12 mouse cellular contexts compared by ENCODE assay signal in the genomic region with DNA sequence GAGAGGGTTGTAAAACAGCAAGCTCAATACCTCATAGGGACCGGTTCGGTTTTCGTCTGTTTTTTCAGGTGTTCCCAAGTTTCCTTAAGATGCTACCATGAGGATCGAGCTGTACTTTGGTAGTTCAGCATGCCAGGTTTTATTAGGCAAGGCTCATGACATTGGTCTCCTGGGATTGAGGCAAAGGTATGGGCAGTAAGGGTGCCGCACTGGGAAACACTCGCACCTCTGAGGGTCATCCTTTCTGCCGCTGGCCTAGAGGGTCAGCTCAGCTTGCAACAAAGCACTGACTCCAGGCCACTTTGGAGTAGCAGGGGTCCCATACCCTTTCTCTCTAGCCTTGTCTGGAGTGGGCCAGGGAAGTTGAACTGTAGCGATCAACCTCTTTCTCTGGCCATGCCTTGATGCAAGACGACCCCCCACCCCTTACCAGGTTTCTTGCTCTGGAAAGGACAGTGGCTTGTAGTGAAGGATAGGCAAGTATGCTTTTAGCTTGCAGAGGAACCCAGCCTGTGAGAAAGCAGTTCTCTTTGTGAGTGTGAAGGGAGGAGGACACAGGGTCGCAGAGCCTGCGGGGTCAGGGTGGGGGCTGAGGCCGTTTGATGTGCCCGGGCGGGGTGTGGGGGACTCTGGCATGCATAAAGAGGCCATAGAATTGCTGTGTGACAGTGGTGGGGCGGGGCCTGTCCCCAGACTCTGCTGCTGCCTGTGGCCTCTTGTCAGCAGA. TPM values are rescaled to one million over a fixed set of nuclear protein-coding genes. Genes with fewer than 3 reads are reported as not detected.
DNase-seq lines count a peak whose midpoint lies in the region; ATAC-seq lines count a peak whose summit lies in the region.
"Had no signal": no experiment of that assay in that cellular context is flagged by ENCODE, and none has a peak within 500 bp of the region (broad histone marks: within the 10 kb centered on the region; RNA-seq: fewer than 3 reads in every experiment).

No protein-coding gene starts in this region.

- 4% methylated on average over 15 of the region's 15 CpGs for WGBS in hindbrain, embryonic 10.5 days
- WGBS in hindbrain, embryonic 16.5 days = 20% methylated on average over 15 of the region's 15 CpGs
- WGBS in intestine, embryonic 15.5 days = 38% methylated on average over 15 of the region's 15 CpGs
- 3% methylated on average over 15 of the region's 15 CpGs for WGBS in midbrain, embryonic 11.5 days

- ATAC-seq in hindbrain, embryonic 16.5 days = no peak
- ATAC-seq in intestine, embryonic 15.5 days = peak; percentile 64
- ATAC-seq in midbrain, embryonic 11.5 days (ENCODE audit: low FRiP score) = peak; percentile 81
- ATAC-seq: activated CD4-positive, CD25-positive, alpha-beta regulatory T cell, adult 4 months had no signal

- no peak overlapping the region for H3K9ac ChIP-seq in hindbrain, embryonic 16.5 days (ENCODE audit: low read depth, low read length)
- no peak overlapping the region for H3K9ac ChIP-seq in intestine, embryonic 15.5 days
- H3K9ac ChIP-seq in midbrain, embryonic 11.5 days (ENCODE audit: low read length) = peak overlapping the region; percentile 75

- peaks cover 35% of the 10 kb centered on the region for H3K27me3 ChIP-seq in hindbrain, embryonic 10.5 days (ENCODE audit: insufficient read depth, poor library complexity, severe bottlenecking)
- no peaks in the 10 kb centered on the region; the same call in 1 of the 2 replicates for H3K27me3 ChIP-seq in hindbrain, embryonic 16.5 days (replicated peaks; ENCODE audit: control insufficient read depth, insufficient read depth, low read length)
- H3K27me3 ChIP-seq in intestine, embryonic 15.5 days (replicated peaks) = no peaks in the 10 kb centered on the region
- H3K27me3 ChIP-seq in midbrain, embryonic 11.5 days (ENCODE audit: control insufficient read depth, insufficient read depth, low read length) = no peaks in the 10 kb centered on the region

- peaks cover 5% of the 10 kb centered on the region; the same call in 1 of the 2 replicates for H3K36me3 ChIP-seq in hindbrain, embryonic 10.5 days
- H3K36me3 ChIP-seq in hindbrain, embryonic 16.5 days (ENCODE audit: control insufficient read depth, insufficient read depth, low read length) = no peaks in the 10 kb centered on the region
- H3K36me3 ChIP-seq in intestine, embryonic 15.5 days = no peaks in the 10 kb centered on the region
- no peaks in the 10 kb centered on the region; the same call in 1 of the 2 replicates for H3K36me3 ChIP-seq in midbrain, embryonic 11.5 days (ENCODE audit: control insufficient read depth, insufficient read depth, low read length)

- peak overlapping the region; percentile 42 for H3K4me3 ChIP-seq in hindbrain, embryonic 10.5 days
- no peak overlapping the region for H3K4me3 ChIP-seq in hindbrain, embryonic 16.5 days (ENCODE audit: low read length)
- H3K4me3 ChIP-seq in intestine, embryonic 15.5 days (replicated peaks) = no peak overlapping the region
- H3K4me3 ChIP-seq in midbrain, embryonic 11.5 days (ENCODE audit: low read depth, low read length) = peak overlapping the region; percentile 21
- H3K4me3 ChIP-seq: myocyte had no signal

- H3K27ac ChIP-seq in hindbrain, embryonic 10.5 days = peak overlapping the region; percentile 96
- no peak overlapping the region for H3K27ac ChIP-seq in hindbrain, embryonic 16.5 days (ENCODE audit: low read depth, low read length)
- H3K27ac ChIP-seq in intestine, embryonic 15.5 days = no peak overlapping the region
- peak overlapping the region; percentile 97 for H3K27ac ChIP-seq in midbrain, embryonic 11.5 days (ENCODE audit: low read depth, low read length)

- peak; percentile 90 for DNase-seq in hindbrain, embryonic 10.5 days (ENCODE audit: low spot score)
- DNase-seq in ZHBTc4 (ENCODE audit: low read depth, low spot score) = peak; percentile 55
- peak; percentile 96 for DNase-seq in midbrain, embryonic 11.5 days (ENCODE audit: low spot score, missing footprints)
- no peak for DNase-seq in ovary, postnatal 36 days (ENCODE audit: low spot score)
- no peak for DNase-seq in spleen, adult 12 weeks (ENCODE audit: low spot score)
- DNase-seq in lung, postnatal 25 days (ENCODE audit: low spot score) = no peak
- DNase-seq: cerebellum, postnatal 36 days; gastrocnemius, postnatal 36 days had no signal

- peaks cover 98% of the 10 kb centered on the region for H3K4me1 ChIP-seq in hindbrain, embryonic 10.5 days (replicated peaks)
- H3K4me1 ChIP-seq in hindbrain, embryonic 16.5 days (ENCODE audit: control insufficient read depth, insufficient read depth, low read depth, low read length) = peaks cover 6% of the 10 kb centered on the region
- peaks cover 25% of the 10 kb centered on the region for H3K4me1 ChIP-seq in intestine, embryonic 15.5 days (replicated peaks)
- H3K4me1 ChIP-seq in midbrain, embryonic 11.5 days (ENCODE audit: control insufficient read depth, insufficient read depth, low read length) = peaks cover 91% of the 10 kb centered on the region

- H3K4me2 ChIP-seq in hindbrain, embryonic 16.5 days (ENCODE audit: low read length) = no peak overlapping the region
- H3K4me2 ChIP-seq in intestine, embryonic 15.5 days (replicated peaks) = no peak overlapping the region
- H3K4me2 ChIP-seq in midbrain, embryonic 11.5 days = peak overlapping the region; percentile 58

- H3K9me3 ChIP-seq in hindbrain, embryonic 10.5 days = no peaks in the 10 kb centered on the region
- no peaks in the 10 kb centered on the region for H3K9me3 ChIP-seq in hindbrain, embryonic 16.5 days (ENCODE audit: control insufficient read depth, low read length)
- H3K9me3 ChIP-seq in intestine, embryonic 15.5 days = no peaks in the 10 kb centered on the region
- no peaks in the 10 kb centered on the region for H3K9me3 ChIP-seq in midbrain, embryonic 11.5 days (ENCODE audit: control insufficient read depth, low read length)

RNA-seq across cellular contexts. Expression of gene Slc45a3, which starts 9.2 kb away (rescaled TPM):
- polyA plus RNA-seq in hindbrain, embryonic 10.5 days (2016; fragmentation: Nextera tagmentation; extraction: Ambion mirVana) = 10.9 and 19.2 TPM in 2 replicates
- polyA plus RNA-seq in hindbrain, embryonic 16.5 days (2015; fragmentation: Nextera tagmentation; extraction: Ambion mirVana) = 0.96 and 1.5 TPM in 2 replicates
- 2.8 and 3.6 TPM in 2 replicates for polyA plus RNA-seq in intestine, embryonic 15.5 days (2015; fragmentation: Nextera tagmentation; extraction: Ambion mirVana)
- polyA plus RNA-seq in midbrain, embryonic 11.5 days (2014; fragmentation: Nextera tagmentation; extraction: Ambion mirVana) = 19.5 and 20.5 TPM in 2 replicates
- polyA plus RNA-seq: activated CD4-positive, CD25-positive, alpha-beta regulatory T cell, adult 4 months had no signal

RNA-seq across cellular contexts. Expression of gene Elk4, which starts 35.5 kb away (rescaled TPM):
- polyA plus RNA-seq in hindbrain, embryonic 10.5 days (2016; fragmentation: Nextera tagmentation; extraction: Ambion mirVana) = 12.9 and 13.2 TPM in 2 replicates
- polyA plus RNA-seq in hindbrain, embryonic 16.5 days (2015; fragmentation: Nextera tagmentation; extraction: Ambion mirVana) = 10.0 and 10.2 TPM in 2 replicates
- 15.2 and 16.0 TPM in 2 replicates for polyA plus RNA-seq in intestine, embryonic 15.5 days (2015; fragmentation: Nextera tagmentation; extraction: Ambion mirVana)
- polyA plus RNA-seq in midbrain, embryonic 11.5 days (2014; fragmentation: Nextera tagmentation; extraction: Ambion mirVana) = 17.2 and 19.5 TPM in 2 replicates

Comparison
In these comparisons a context has a peak if more than half of its experiments do, and no peak if none do; other contexts are left out.
1. H3K27ac ChIP-seq: peak in hindbrain, embryonic 10.5 days (single experiment) and midbrain, embryonic 11.5 days (single experiment); none in hindbrain, embryonic 16.5 days (single experiment) and intestine, embryonic 15.5 days (single experiment).
2. H3K4me3 ChIP-seq: peak in hindbrain, embryonic 10.5 days (single experiment) and midbrain, embryonic 11.5 days (single experiment); none in hindbrain, embryonic 16.5 days (single experiment) and intestine, embryonic 15.5 days (single experiment).
3. DNase-seq: peak in hindbrain, embryonic 10.5 days (single experiment), ZHBTc4 (single experiment) and midbrain, embryonic 11.5 days (single experiment); none in ovary, postnatal 36 days (single experiment), spleen, adult 12 weeks (single experiment) and lung, postnatal 25 days (single experiment).